Mouse (Mus musculus): Measurements from ENCODE around the gene Gse1.

DNA sequence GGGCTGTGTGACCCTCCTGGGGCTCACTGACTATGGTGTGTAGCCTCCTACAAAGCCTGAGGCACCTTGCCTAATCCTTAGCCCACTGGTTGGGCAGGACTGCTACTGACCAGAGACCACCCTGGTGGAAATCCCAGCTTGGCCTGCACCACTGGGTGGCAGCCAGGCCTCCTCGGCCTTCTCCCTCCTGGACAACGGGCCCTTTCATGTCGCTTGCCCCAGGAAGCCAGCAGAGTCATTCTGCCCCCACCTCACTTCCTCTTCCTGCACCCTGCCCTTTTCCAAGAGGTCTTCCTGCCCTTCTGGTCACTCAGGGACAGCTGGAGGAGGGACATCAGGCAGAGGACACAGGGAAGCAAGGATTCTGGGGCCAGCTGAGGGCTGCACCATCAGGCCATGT is 96.3 kb downstream of the Gse1 start:
- TF ChIP-seq CTCF (conservative IDR thresholded peaks at IDR 0.05; ENCODE audit: insufficient read depth, insufficient read length, low read depth, low read length), result no peak
- no peak for TF ChIP-seq POLR2A (IDR thresholded peaks at IDR 0.05; ENCODE audit: low read depth, low read length)

Data from kidney, adult 2 months (tissue).